Mouse (Mus musculus): ENCODE measurements at regions not wholly inside any gene's neighbourhood (a gene's known extent, or its start where the extent isn't known, plus 50 kb on each side); places are given as distances from the start of the nearest gene placed in this dataset.

- DNase-seq (ENCODE audit: low spot score in 2 of 2): no peak
These were observed 188.4 kb downstream of the Phlda1 start for GRCm38 (mm10) chr10:111694227-111695200.

GRCm38 (mm10) chr10:111695918-111696760 lies 190.1 kb downstream of the Phlda1 start:
- no peak for DNase-seq (ENCODE audit: low spot score in 2 of 2)

- DNase-seq (ENCODE audit: low spot score in 2 of 2): no peak
These were observed 190.9 kb downstream of the Phlda1 start for GRCm38 (mm10) chr10:111696987-111697386.

GRCm38 (mm10) chr10:111699557-111700508 lies 193.7 kb downstream of the Phlda1 start:
- DNase-seq (ENCODE audit: low spot score in 2 of 2): no peak

- no peak for DNase-seq (ENCODE audit: low spot score in 2 of 2)
These were observed 194.5 kb downstream of the Phlda1 start for GRCm38 (mm10) chr10:111700570-111700969.

- DNase-seq (ENCODE audit: low spot score in 2 of 2): no peak
These were observed 195.1 kb downstream of the Phlda1 start for GRCm38 (mm10) chr10:111701138-111701537.

GRCm38 (mm10) chr10:111702435-111702834 lies 196.3 kb downstream of the Phlda1 start:
- no peak for DNase-seq (ENCODE audit: low spot score in 2 of 2)

GRCm38 (mm10) chr10:111703447-111703846 lies 197.4 kb downstream of the Phlda1 start:
- no peak for DNase-seq (ENCODE audit: low spot score in 2 of 2)

GRCm38 (mm10) chr10:111711519-111712113 lies 205.5 kb downstream of the Phlda1 start:
- no peak for DNase-seq (ENCODE audit: low spot score in 2 of 2)

- no peak for DNase-seq (ENCODE audit: low spot score in 2 of 2)
These were observed 206.9 kb downstream of the Phlda1 start for GRCm38 (mm10) chr10:111712991-111713390.

- no peak for DNase-seq (ENCODE audit: low spot score in 2 of 2)
These were observed 207.6 kb downstream of the Phlda1 start for GRCm38 (mm10) chr10:111713676-111714075.

GRCm38 (mm10) chr10:111715172-111715571 lies 209.1 kb downstream of the Phlda1 start:
- DNase-seq (ENCODE audit: low spot score in 2 of 2): no peak

GRCm38 (mm10) chr10:111719632-111720031 lies 213.5 kb downstream of the Phlda1 start:
- DNase-seq (ENCODE audit: low spot score in 2 of 2): no peak

- DNase-seq (ENCODE audit: low spot score in 2 of 2): no peak
These were observed 215.0 kb downstream of the Phlda1 start for GRCm38 (mm10) chr10:111721068-111721467.

GRCm38 (mm10) chr10:111723885-111724284 lies 217.8 kb downstream of the Phlda1 start:
- no peak for DNase-seq (ENCODE audit: low spot score in 2 of 2)

GRCm38 (mm10) chr10:111724574-111725414 lies 218.7 kb downstream of the Phlda1 start:
- no peak for DNase-seq (ENCODE audit: low spot score in 2 of 2)

GRCm38 (mm10) chr10:111736026-111736425 lies 229.9 kb downstream of the Phlda1 start:
- no peak for DNase-seq (ENCODE audit: low spot score in 2 of 2)

GRCm38 (mm10) chr10:111739471-111740138 lies 232.9 kb upstream of the Krr1 start:
- no peak for DNase-seq (ENCODE audit: low spot score in 2 of 2)

GRCm38 (mm10) chr10:111740586-111741265 lies 231.7 kb upstream of the Krr1 start:
- DNase-seq (ENCODE audit: low spot score in 2 of 2): no peak

Measured in frontal cortex, postnatal 14 days (tissue).